Mouse (Mus musculus) liver, embryonic 11.5 days (tissue): ENCODE results near the gene Dact3. TPM values are rescaled to one million over a fixed set of nuclear protein-coding genes. Genes with fewer than 3 reads are reported as not detected.

Experiments used
- ATAC-seq: fragments of 200-750 bp; cut with Nextera tagmentation; replicated peaks from 2 replicates; pipeline ENCODE4 v1.8.0; 2017; ENCODE audit warnings: moderate number of reproducible peaks, mild to moderate bottlenecking, moderate TSS enrichment, moderate library complexity; ENCODE audit not compliant: low FRiP score
- DNase-seq: peaks from one replicate; pipeline ENCODE4 v3.0.0-alpha.2; 2017; ENCODE audit warnings: low spot score
- H3K27ac ChIP-seq: fragments of 300-500 bp; sonication (generic); 2 replicates; pipeline ENCODE4 v1.5.1; 2014; ENCODE audit warnings: mild to moderate bottlenecking, low read depth, low read length, control low read depth
- H3K27me3 ChIP-seq: fragments of 300-500 bp; sonication (generic); replicated peaks from 2 replicates; pipeline ENCODE4 v1.6.1; 2014; ENCODE audit warnings: low read length, mixed read lengths; ENCODE audit not compliant: control insufficient read depth, insufficient read depth
- H3K36me3 ChIP-seq: fragments of 300-500 bp; sonication (generic); 2 replicates; pipeline ENCODE4 v1.6.1; 2014; ENCODE audit warnings: mild to moderate bottlenecking, low read length, moderate library complexity, mixed read lengths; ENCODE audit not compliant: control insufficient read depth, insufficient read depth
- H3K4me1 ChIP-seq: fragments of 300-500 bp; sonication (generic); replicated peaks from 2 replicates; pipeline ENCODE4 v1.6.1; 2014; ENCODE audit warnings: low read length, mixed read lengths; ENCODE audit not compliant: control insufficient read depth, insufficient read depth
- H3K4me2 ChIP-seq: fragments of 300-500 bp; sonication (generic); 2 replicates; pipeline ENCODE4 v1.6.1; 2014; ENCODE audit warnings: mild to moderate bottlenecking, control low read depth, moderate library complexity
- H3K4me3 ChIP-seq: fragments of 300-500 bp; sonication (generic); 2 replicates; pipeline ENCODE4 v1.5.1; 2014; ENCODE audit warnings: low read depth, low read length, control low read depth
- H3K9ac ChIP-seq: fragments of 300-500 bp; sonication (generic); 2 replicates; pipeline ENCODE4 v1.6.1; 2014; ENCODE audit warnings: low read depth, low read length, control low read depth
- H3K9me3 ChIP-seq: fragments of 300-500 bp; sonication (generic); 2 replicates; pipeline ENCODE4 v1.6.1; 2016; ENCODE audit warnings: low read length, inconsistent platforms, mixed read lengths; ENCODE audit not compliant: control insufficient read depth
- WGBS: fragments of 180-500 bp; shearing (Covaris S2); extraction: QIAGEN DNeasy Blood & Tissue Kit; methylation state at CpG from one replicate; pipeline ENCODE4 v1.1.7; 2014; 5-methylcytosine and 5-hydroxymethylcytosine counted together
- polyA plus RNA-seq: library from polyadenylated mRNA; unstranded; fragments of >200 nt; fragmentation: Nextera tagmentation; extraction: Ambion mirVana; gene quantifications from 2 replicates; pipeline ENCODE4 v1.2.1, GENCODE M21; 2014

Dact3 gene
- polyA plus RNA-seq, 1 experiment from 2014 or later, result 2.5 TPM

DNA sequence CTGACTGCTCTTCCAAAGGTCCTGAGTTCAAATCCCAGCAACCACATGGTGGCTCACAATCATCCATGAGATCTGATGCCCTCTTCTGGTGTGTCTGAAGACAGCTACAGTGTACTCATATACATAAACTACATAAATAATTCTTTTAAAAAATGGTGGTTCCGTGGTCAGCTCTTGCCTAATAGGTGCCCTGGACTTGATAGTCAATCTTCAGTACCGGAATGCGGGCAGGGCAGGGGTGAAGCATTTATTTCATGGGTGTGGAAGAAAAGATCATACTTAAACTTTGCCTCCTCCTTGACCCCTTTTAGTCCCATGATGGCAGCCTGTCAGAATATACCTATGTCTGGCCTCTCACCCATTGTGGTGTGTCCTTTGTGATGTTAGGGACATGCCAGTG, 36.8 kb downstream of the Dact3 start:
- ATAC-seq, result no peak
- Histone ChIP-seq H3K4me2 (no peak overlapping the region), H3K9ac (no peak overlapping the region), H3K27ac (no peak overlapping the region), H3K27me3 (peaks cover 9% of the 10 kb centered on the region), H3K4me1 (peaks cover 16% of the 10 kb centered on the region; the same call in 1 of the 2 replicates), H3K9me3 (no peaks in the 10 kb centered on the region), H3K4me3 (no peak overlapping the region), H3K36me3 (peaks cover 14% of the 10 kb centered on the region)
- no peak for DNase-seq
- 83% methylated on average over 3 of the region's 3 CpGs for WGBS

DNA sequence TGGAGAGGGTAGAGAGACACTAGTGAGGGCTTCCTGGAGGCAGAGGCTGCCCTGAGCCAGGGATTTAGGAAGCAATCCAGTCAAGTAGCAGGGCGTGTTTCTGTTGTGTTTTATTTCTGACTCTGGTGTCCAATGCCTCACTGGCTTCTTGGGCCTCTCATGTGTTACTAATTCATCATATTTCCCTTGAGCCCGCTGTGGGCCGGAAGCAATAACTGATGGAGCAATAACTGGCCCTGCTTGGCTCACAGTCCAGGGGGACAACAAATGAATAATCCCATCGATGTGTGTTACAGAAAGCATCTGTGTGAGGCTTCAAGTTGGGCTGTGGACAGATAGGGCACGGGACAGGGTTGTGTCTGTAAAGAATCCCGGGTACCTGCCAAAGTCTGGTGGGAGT, 37.2 kb downstream of the Dact3 start:
- peaks cover 5% of the 10 kb centered on the region; the same call in 1 of the 2 replicates for H3K27me3 ChIP-seq
- ATAC-seq (no peak), DNase-seq (no peak)
- no peaks in the 10 kb centered on the region for H3K9me3 ChIP-seq
- H3K4me2 ChIP-seq, result no peak overlapping the region
- H3K9ac ChIP-seq, result no peak overlapping the region
- H3K4me1 ChIP-seq, result peaks cover 14% of the 10 kb centered on the region; the same call in 1 of the 2 replicates
- WGBS, result 81% methylated on average over 6 of the region's 6 CpGs
- H3K4me3 ChIP-seq, result no peak overlapping the region
- H3K27ac ChIP-seq, result no peak overlapping the region
- H3K36me3 ChIP-seq, result peaks cover 19% of the 10 kb centered on the region

DNA sequence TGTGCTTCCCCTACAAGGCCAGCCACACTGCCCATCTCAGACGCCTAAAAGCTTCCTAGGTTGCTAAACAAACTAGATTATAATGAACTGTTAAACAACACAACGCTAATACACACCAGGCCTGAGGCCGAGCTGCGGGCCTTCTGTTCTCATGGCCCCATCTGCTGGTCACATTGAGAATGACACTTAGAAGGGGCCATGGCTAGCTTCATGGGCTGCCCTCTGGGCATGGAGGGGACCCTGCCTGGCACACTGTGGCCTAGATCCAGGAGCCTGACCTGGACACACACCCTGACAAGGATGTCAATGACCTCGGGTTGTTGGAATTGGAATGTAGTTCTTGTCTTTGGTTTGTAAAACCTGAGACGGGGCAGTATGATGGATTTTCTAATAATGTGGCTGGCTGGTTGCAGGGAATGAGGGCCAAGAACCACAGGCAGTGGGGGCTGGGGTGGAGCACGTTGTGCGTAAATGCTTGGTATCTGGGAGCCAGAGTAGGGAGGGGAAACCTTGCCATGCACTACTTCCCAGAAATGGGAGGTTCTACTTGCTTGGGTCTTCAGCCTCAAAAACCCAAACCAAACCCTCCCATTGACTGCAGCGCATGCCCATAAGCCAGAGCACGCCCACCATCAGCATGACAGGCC, 38.8 kb downstream of the Dact3 start:
- DNase-seq (no peak), ATAC-seq (peak; percentile 68)
- no peaks in the 10 kb centered on the region for H3K9me3 ChIP-seq
- H3K36me3 ChIP-seq, result peaks cover 32% of the 10 kb centered on the region
- no peak overlapping the region for H3K4me2 ChIP-seq
- peaks cover 9% of the 10 kb centered on the region; the same call in 1 of the 2 replicates for H3K4me1 ChIP-seq
- 32% methylated on average over 10 of the region's 10 CpGs for WGBS
- no peaks in the 10 kb centered on the region for H3K27me3 ChIP-seq
- no peak overlapping the region for H3K9ac ChIP-seq
- H3K4me3 ChIP-seq, result no peak overlapping the region
- no peak overlapping the region for H3K27ac ChIP-seq

DNA sequence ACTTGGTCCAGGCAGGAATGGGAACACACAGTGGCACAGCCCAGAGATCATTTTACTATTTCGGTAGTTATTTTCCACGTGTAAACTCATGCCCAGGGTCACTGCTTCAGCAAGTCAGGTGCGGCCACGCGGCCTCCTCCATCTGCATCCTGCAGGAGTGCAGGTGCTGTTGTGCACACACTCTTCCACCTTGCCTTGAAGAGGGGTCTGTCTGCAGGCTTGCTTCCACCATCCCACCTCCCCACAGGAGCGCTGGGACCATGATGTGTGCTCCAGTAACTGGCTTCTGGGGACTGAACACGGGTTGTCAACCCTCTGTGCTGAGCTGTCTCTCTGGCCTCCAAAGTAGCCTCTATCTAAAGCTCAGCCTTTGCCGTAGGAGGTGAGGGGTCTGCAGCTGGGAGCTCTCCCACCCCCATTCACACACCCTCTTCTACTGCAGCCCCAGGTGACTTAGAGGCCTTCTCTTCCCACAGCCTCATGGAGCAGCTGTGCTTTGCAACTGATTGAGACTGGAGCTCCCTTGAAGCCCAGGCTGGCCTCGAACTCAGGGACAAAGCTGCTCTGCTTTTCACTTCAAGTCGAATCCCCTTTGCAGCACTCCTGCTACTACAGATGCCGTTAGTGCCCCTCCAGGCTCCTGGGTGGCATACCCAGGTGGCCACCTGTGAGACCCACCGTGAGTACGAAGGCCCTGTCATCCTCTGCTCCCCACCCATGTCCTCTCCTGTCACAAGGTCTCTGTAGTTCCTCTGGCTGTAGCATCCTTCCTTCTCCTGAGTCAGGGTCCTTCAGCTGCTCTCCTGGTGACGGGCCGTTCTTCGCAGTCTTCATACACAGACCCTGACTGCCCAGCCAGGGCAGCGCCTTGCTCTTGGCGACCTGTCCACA, 39.6 kb downstream of the Dact3 start:
- no peaks in the 10 kb centered on the region for H3K9me3 ChIP-seq
- no peak overlapping the region for H3K9ac ChIP-seq
- H3K27me3 ChIP-seq, result no peaks in the 10 kb centered on the region
- no peak overlapping the region for H3K4me2 ChIP-seq
- no peak overlapping the region for H3K27ac ChIP-seq
- no peak overlapping the region for H3K4me3 ChIP-seq
- DNase-seq, result no peak
- ATAC-seq, result no peak
- H3K4me1 ChIP-seq, result peaks cover 12% of the 10 kb centered on the region
- H3K36me3 ChIP-seq, result peaks cover 37% of the 10 kb centered on the region
- 85% methylated on average over 18 of the region's 18 CpGs for WGBS

DNA sequence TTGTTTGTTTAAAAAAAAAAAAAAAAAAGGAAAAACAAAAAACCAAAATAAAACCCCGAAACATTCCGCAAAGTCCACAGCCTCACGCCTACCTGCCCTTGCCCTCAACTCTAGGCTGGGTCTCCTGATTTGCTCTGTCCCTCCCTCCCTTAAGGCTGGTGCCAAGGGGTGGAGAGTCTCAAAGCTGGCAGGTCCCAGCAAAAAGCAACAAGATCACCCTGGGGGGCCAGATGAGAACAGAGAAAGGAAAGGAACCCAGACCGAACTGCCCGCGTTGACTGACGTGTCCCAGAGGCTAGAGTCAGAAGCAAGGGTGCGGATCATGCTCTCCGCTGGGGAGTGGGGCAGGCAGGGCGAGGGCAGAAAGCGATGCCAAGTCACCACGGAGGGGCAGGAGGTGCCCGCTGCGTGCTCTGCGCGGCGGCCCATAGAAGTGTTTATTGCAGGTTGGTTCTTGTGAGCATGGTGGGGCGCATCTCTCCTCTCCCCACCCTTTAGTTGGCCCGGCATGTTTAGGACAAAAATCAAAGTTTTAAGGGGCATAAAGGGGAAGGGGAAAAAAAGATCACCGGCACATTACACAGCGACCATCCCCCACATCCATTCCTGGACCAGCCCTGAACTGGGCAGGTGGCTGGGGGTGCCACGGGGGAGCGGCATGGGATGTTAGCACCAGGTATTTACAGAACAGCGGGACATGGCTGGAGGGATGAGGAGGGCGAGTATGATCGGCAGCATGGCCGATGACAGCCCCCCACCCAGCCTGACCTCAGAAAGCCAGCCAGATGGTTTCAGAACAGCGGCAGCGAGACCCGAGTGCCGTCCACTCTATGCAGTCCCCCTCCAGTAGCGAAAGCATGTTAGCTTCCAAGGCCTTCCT, 40.6 kb downstream of the Dact3 start:
- H3K36me3 ChIP-seq, result peaks cover 42% of the 10 kb centered on the region
- no peak for ATAC-seq
- no peak for DNase-seq
- peaks cover 16% of the 10 kb centered on the region for H3K4me1 ChIP-seq
- WGBS, result 93% methylated on average over 32 of the region's 32 CpGs
- H3K4me3 ChIP-seq, result no peak overlapping the region
- H3K9ac ChIP-seq, result no peak overlapping the region
- H3K27me3 ChIP-seq, result no peaks in the 10 kb centered on the region
- H3K27ac ChIP-seq, result no peak overlapping the region
- no peak overlapping the region for H3K4me2 ChIP-seq
- no peaks in the 10 kb centered on the region for H3K9me3 ChIP-seq

DNA sequence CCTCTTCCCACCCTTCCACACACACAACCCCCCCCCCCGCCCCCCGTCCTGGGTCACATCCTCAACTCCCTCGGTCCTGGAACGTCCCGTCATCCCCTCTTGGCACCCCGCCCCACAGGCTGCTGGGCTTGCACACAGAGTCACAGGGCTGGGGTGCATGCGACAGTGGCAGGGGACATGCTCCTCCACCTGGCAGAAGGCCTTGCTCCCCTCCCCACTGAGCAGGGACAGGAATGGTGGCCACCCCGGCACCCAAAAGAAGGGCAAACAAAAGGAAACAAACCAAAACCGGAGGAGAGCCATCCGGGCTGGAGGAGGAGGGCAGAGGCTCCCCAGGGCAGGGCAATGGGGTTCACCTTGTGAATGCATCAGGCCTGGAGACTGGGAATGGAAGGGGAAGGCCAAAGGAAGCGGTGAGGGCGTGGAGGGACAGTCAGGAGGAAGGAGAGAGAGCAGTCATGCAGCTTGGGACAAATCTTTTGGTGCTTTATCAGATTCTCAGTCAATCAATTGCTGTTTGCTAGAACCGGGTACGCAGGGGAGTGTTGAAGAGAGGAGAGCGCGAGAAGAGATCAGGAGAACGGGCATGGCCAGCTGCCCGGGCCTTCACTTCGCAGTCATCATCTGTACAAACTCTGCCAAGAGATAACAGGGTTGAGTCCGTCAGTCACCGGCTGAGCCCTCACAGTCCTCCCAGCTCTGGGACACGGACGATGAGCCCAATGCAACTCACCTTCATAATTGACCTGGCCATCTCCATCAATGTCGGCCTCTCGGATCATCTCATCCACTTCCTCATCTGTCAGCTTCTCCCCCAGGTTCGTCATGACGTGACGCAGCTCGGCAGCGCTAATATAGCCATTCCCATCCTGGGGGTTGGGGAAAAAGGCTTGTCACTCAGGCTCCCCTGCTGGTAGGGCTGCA, 41.5 kb downstream of the Dact3 start:
- no peak overlapping the region for H3K4me3 ChIP-seq
- ATAC-seq (no peak), DNase-seq (no peak)
- H3K9ac ChIP-seq, result no peak overlapping the region
- no peak overlapping the region for H3K27ac ChIP-seq
- H3K4me2 ChIP-seq, result no peak overlapping the region
- H3K27me3 ChIP-seq, result no peaks in the 10 kb centered on the region
- H3K9me3 ChIP-seq, result no peaks in the 10 kb centered on the region
- H3K4me1 ChIP-seq, result peaks cover 25% of the 10 kb centered on the region
- H3K36me3 ChIP-seq, result peaks cover 48% of the 10 kb centered on the region
- 78% methylated on average over 30 of the region's 30 CpGs for WGBS

DNA sequence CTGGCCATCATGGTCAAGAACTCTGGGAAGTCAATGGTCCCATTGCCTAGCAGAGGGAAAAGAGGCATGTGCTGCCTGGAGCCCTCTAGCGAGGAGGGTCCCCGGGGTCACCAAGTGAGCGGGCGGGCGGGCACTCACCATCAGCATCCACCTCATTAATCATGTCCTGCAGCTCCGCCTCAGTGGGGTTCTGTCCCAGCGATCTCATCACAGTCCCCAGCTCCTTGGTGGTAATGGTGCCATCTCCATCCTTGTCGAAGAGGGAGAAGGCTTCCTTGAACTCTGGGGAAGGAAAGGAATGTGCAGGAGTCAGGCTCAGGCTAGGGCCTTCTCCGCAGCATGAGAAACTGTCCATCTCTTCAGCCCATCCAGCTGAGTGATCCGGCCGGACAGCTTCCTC, 42.3 kb downstream of the Dact3 start:
- peaks cover 48% of the 10 kb centered on the region for H3K36me3 ChIP-seq
- peaks cover 34% of the 10 kb centered on the region for H3K4me1 ChIP-seq
- 78% methylated on average over 11 of the region's 11 CpGs for WGBS

DNA sequence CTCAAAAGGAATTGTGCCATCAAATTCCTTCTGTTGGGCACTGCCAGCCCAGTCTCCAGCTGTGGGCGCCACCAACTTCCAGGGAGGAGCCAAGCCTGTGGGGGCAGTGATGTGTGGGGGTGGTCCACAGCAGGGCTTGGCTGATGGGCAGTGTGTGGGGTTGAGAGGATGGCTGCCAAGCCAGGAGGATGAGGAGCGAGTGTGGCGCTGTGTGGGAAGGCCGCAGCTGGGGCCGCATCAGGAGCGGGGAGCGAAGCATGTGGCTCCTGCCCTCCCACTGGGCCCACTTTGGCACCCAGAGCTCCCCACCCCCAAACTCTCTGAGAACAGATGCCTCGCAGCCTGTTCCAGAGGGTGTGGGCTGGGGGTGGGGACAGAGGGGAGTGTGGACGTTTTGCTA, 42.9 kb downstream of the Dact3 start:
- 85% methylated on average over 9 of the region's 9 CpGs for WGBS
- Histone ChIP-seq H3K27ac (no peak overlapping the region), H3K9me3 (no peaks in the 10 kb centered on the region), H3K4me3 (no peak overlapping the region), H3K4me2 (no peak overlapping the region), H3K27me3 (no peaks in the 10 kb centered on the region), H3K4me1 (peaks cover 38% of the 10 kb centered on the region), H3K9ac (no peak overlapping the region), H3K36me3 (peaks cover 48% of the 10 kb centered on the region)
- DNase-seq (no peak), ATAC-seq (no peak)

More for the DNA sequence above, 42.3 kb downstream of the Dact3 start:
- H3K27me3 ChIP-seq, result no peaks in the 10 kb centered on the region
- no peak overlapping the region for H3K4me2 ChIP-seq
- no peaks in the 10 kb centered on the region for H3K9me3 ChIP-seq
- DNase-seq (no peak), ATAC-seq (no peak)
- H3K9ac ChIP-seq, result no peak overlapping the region
- H3K27ac ChIP-seq, result no peak overlapping the region
- H3K4me3 ChIP-seq, result no peak overlapping the region
